ENCODE assay signal across 30 mouse cellular contexts in the genomic region with DNA sequence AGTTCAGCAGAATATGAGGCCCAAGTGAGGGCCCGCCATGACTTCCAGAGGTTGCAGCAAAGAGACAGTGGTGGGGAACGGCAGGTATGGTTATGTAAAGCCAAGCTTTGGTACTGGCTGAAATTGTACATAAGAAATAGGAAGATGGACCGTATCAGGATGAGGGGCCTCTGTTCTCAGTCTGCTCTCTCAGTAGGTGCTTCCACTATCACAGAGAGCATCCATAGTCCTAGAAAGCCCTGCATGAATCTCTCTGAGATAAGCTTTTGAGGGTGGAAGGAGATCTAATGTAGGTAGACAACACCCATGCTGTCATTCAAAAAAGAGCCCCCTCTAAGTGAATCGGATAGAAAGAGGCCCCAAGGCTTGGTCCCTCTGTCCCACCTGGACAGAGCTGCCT. TPM values are rescaled to one million over a fixed set of nuclear protein-coding genes. Genes with fewer than 3 reads are reported as not detected.
DNase-seq lines count a peak whose midpoint lies in the region; ATAC-seq lines count a peak whose summit lies in the region.
"Had no signal": no experiment of that assay in that cellular context is flagged by ENCODE, and none has a peak within 500 bp of the region (broad histone marks: within the 10 kb centered on the region; RNA-seq: fewer than 3 reads in every experiment).

No protein-coding gene starts in this region.

- DNase-seq in c-Kit-positive CD71-positive TER-119-positive erythroid progenitor cells, embryonic 14.5 days (ENCODE audit: low spot score) = peak; percentile 17
- DNase-seq in liver, embryonic 13.5 days = no peak
- no peak for DNase-seq in embryo, embryonic 11 days
- no peak for DNase-seq in cerebellum, adult 8-10 months
- DNase-seq in urinary bladder, adult 18-20 months (ENCODE audit: low spot score in 2 of 2) = no peak
- DNase-seq: adrenal gland, adult 8-10 months; adrenal gland, postnatal 25 days; cerebellum, adult 18-20 months; cerebellum, adult 9-11 months; cerebellum, postnatal 25 days; gastrocnemius, postnatal 25 days; heart, adult 18-20 months; heart, postnatal 14 days; heart, postnatal 4 days had no signal

- 41% methylated on average over 4 of the region's 4 CpGs for WGBS in liver, embryonic 13.5 days (ENCODE audit: insufficient replicate concordance)
- 39% methylated on average over 4 of the region's 4 CpGs for WGBS in liver, embryonic 16.5 days (ENCODE audit: insufficient replicate concordance)

- peak; percentile 51 for ATAC-seq in liver, embryonic 13.5 days (ENCODE audit: low read depth)
- peak; percentile 55 for ATAC-seq in liver, embryonic 16.5 days (ENCODE audit: low read depth)
- ATAC-seq: activated CD4-positive, CD25-positive, alpha-beta regulatory T cell, adult 4 months; CD4-positive, CD25-positive, alpha-beta regulatory T cell, adult 4 months; forebrain, embryonic 15.5 days; hindbrain, postnatal 0 days had no signal

- no peaks in the 10 kb centered on the region for H3K36me3 ChIP-seq in liver, embryonic 13.5 days
- H3K36me3 ChIP-seq in liver, embryonic 16.5 days (ENCODE audit: control insufficient read depth, insufficient read depth) = no peaks in the 10 kb centered on the region
- H3K36me3 ChIP-seq: embryonic facial prominence, embryonic 10.5 days; embryonic facial prominence, embryonic 13.5 days; forebrain, embryonic 12.5 days; forebrain, embryonic 15.5 days; heart, embryonic 10.5 days; heart, embryonic 13.5 days had no signal

- peak overlapping the region; percentile 30; the same call in 1 of the 2 replicates for H3K9ac ChIP-seq in liver, embryonic 13.5 days
- H3K9ac ChIP-seq in liver, embryonic 16.5 days (ENCODE audit: low read depth, low read length) = no peak overlapping the region; the same call in 1 of the 2 replicates
- H3K9ac ChIP-seq: embryonic facial prominence, embryonic 13.5 days; forebrain, embryonic 12.5 days; forebrain, embryonic 15.5 days; heart, embryonic 13.5 days; hindbrain, embryonic 14.5 days had no signal

- H3K27ac ChIP-seq in liver, embryonic 13.5 days = peak overlapping the region; percentile 35; the same call in 1 of the 2 replicates
- 0 out of 2 replicates have a peak overlapping the region, but pooled peaks have one; percentile 33 for H3K27ac ChIP-seq in liver, embryonic 16.5 days (ENCODE audit: low read length)
- H3K27ac ChIP-seq: embryonic facial prominence, embryonic 10.5 days; embryonic facial prominence, embryonic 13.5 days; forebrain, embryonic 12.5 days; forebrain, embryonic 15.5 days; heart, embryonic 10.5 days; heart, embryonic 13.5 days; hindbrain, embryonic 14.5 days; hindbrain, postnatal 0 days had no signal

- H3K4me3 ChIP-seq in liver, embryonic 13.5 days (replicated peaks) = no peak overlapping the region
- no peak overlapping the region for H3K4me3 ChIP-seq in liver, embryonic 16.5 days (ENCODE audit: low read depth, low read length)
- H3K4me3 ChIP-seq: embryonic facial prominence, embryonic 10.5 days; embryonic facial prominence, embryonic 13.5 days; forebrain, embryonic 12.5 days; forebrain, embryonic 15.5 days; heart, embryonic 10.5 days; heart, embryonic 13.5 days had no signal

- H3K4me2 ChIP-seq in liver, embryonic 13.5 days = peak overlapping the region; percentile 50
- H3K4me2 ChIP-seq in liver, embryonic 16.5 days (ENCODE audit: low read depth, low read length) = peak overlapping the region; percentile 20; the same call in 1 of the 2 replicates
- H3K4me2 ChIP-seq: embryonic facial prominence, embryonic 13.5 days; forebrain, embryonic 12.5 days; forebrain, embryonic 15.5 days; heart, embryonic 13.5 days; hindbrain, embryonic 14.5 days had no signal

- H3K9me3 ChIP-seq in liver, embryonic 13.5 days (replicated peaks) = no peaks in the 10 kb centered on the region
- no peaks in the 10 kb centered on the region for H3K9me3 ChIP-seq in liver, embryonic 16.5 days (replicated peaks; ENCODE audit: control insufficient read depth, low read length)
- H3K9me3 ChIP-seq: embryonic facial prominence, embryonic 10.5 days; embryonic facial prominence, embryonic 13.5 days; forebrain, embryonic 12.5 days; forebrain, embryonic 15.5 days; heart, embryonic 10.5 days; heart, embryonic 13.5 days had no signal

- peaks cover 42% of the 10 kb centered on the region for H3K27me3 ChIP-seq in liver, embryonic 13.5 days
- peaks cover 33% of the 10 kb centered on the region for H3K27me3 ChIP-seq in liver, embryonic 16.5 days (ENCODE audit: control insufficient read depth, insufficient read depth, low read depth, low read length)

- H3K4me1 ChIP-seq in liver, embryonic 13.5 days (replicated peaks) = peaks cover 48% of the 10 kb centered on the region
- peaks cover 33% of the 10 kb centered on the region for H3K4me1 ChIP-seq in liver, embryonic 16.5 days (ENCODE audit: control insufficient read depth, low read depth, low read length)

RNA-seq across cellular contexts. Expression of a gene that starts 6.5 kb away (rescaled TPM):
- 0.21 and 0.23 TPM in 2 replicates for polyA plus RNA-seq in liver, embryonic 13.5 days (2015; fragmentation: Nextera tagmentation; extraction: Ambion mirVana)
- 0.83 and 0.91 TPM in 2 replicates for polyA plus RNA-seq in liver, embryonic 16.5 days (2015; fragmentation: Nextera tagmentation; extraction: Ambion mirVana)

RNA-seq across cellular contexts. Expression of a gene that starts 15.7 kb away (rescaled TPM):
- polyA plus RNA-seq in liver, embryonic 13.5 days (2015; fragmentation: Nextera tagmentation; extraction: Ambion mirVana) = 21.5 and 23.7 TPM in 2 replicates
- polyA plus RNA-seq in liver, embryonic 16.5 days (2015; fragmentation: Nextera tagmentation; extraction: Ambion mirVana) = 13.0 and 15.0 TPM in 2 replicates

RNA-seq across cellular contexts. Expression of a gene that starts 15.7 kb away (rescaled TPM):
- not detected in 2 replicates for polyA plus RNA-seq in liver, embryonic 13.5 days (2015; fragmentation: Nextera tagmentation; extraction: Ambion mirVana)
- polyA plus RNA-seq in liver, embryonic 16.5 days (2015; fragmentation: Nextera tagmentation; extraction: Ambion mirVana) = not detected in 2 replicates
- polyA plus RNA-seq: activated CD4-positive, CD25-positive, alpha-beta regulatory T cell, adult 4 months; brain, embryonic 14.5 days; C2C12; CD4-positive, CD25-positive, alpha-beta regulatory T cell, adult 4 months; erythroblast, embryonic 14.5 days; forebrain, embryonic 12.5 days; forebrain, embryonic 15.5 days; heart, embryonic 10.5 days; heart, embryonic 13.5 days; heart, embryonic 16.5 days; hindbrain, embryonic 11.5 days; hindbrain, embryonic 14.5 days; hindbrain, postnatal 0 days had no signal

RNA-seq across cellular contexts. Expression of a gene that starts 15.8 kb away (rescaled TPM):
- polyA plus RNA-seq in liver, embryonic 13.5 days (2015; fragmentation: Nextera tagmentation; extraction: Ambion mirVana) = 27.6 and 29.0 TPM in 2 replicates
- polyA plus RNA-seq in liver, embryonic 16.5 days (2015; fragmentation: Nextera tagmentation; extraction: Ambion mirVana) = 17.7 and 18.5 TPM in 2 replicates

RNA-seq across cellular contexts. Expression of a gene that starts 25.4 kb away (rescaled TPM):
- 0.10 and 0.30 TPM in 2 replicates for polyA plus RNA-seq in liver, embryonic 13.5 days (2015; fragmentation: Nextera tagmentation; extraction: Ambion mirVana)
- polyA plus RNA-seq in liver, embryonic 16.5 days (2015; fragmentation: Nextera tagmentation; extraction: Ambion mirVana) = 0.15 and 0.18 TPM in 2 replicates
- polyA plus RNA-seq: activated CD4-positive, CD25-positive, alpha-beta regulatory T cell, adult 4 months; CD4-positive, CD25-positive, alpha-beta regulatory T cell, adult 4 months; erythroblast, embryonic 14.5 days had no signal
